18 mouse cellular contexts compared by ENCODE assay signal in genomic region chr1:184617853-184618454, GRCm38 (mm10).
DNase-seq lines count a peak whose midpoint lies in the region; ATAC-seq and TF ChIP-seq lines count a peak whose summit lies in the region.
"Had no signal": no experiment of that assay in that cellular context is flagged by ENCODE, and none has a peak within 500 bp of the region (broad histone marks: within the 10 kb centered on the region; RNA-seq: fewer than 3 reads in every experiment).

No protein-coding gene starts in this region.

- no peaks in the 10 kb centered on the region for H3K79me2 ChIP-seq in CH12.LX (replicated peaks; ENCODE audit: control insufficient read depth, extremely low read depth, insufficient read depth, poor library complexity, severe bottlenecking)

- no peaks in the 10 kb centered on the region for H3K4me1 ChIP-seq in kidney, adult 2 months (ENCODE audit: control insufficient read depth, insufficient read depth, low read length)
- H3K4me1 ChIP-seq in kidney, embryonic 14.5 days (ENCODE audit: control insufficient read depth, insufficient read depth, low read length) = no peaks in the 10 kb centered on the region
- H3K4me1 ChIP-seq in CH12.LX (ENCODE audit: control insufficient read depth in 1 of 2, insufficient read depth in 2 of 2) = peaks cover 5 to 33% of the 10 kb centered on the region in 2 experiments
- no peaks in the 10 kb centered on the region for H3K4me1 ChIP-seq in brown adipose tissue, adult 24 weeks (ENCODE audit: control insufficient read depth, insufficient read depth, insufficient read length, low read length)
- H3K4me1 ChIP-seq: embryonic facial prominence, embryonic 13.5 days; forebrain, embryonic 10.5 days; hindbrain, embryonic 10.5 days; limb, embryonic 13.5 days had no signal

- TF ChIP-seq CTCF in kidney, adult 2 months (conservative IDR thresholded peaks at IDR 0.05; ENCODE audit: insufficient read depth, insufficient read length, low read depth, low read length) = no peak
- TF ChIP-seq CTCF in CH12.LX (conservative IDR thresholded peaks at IDR 0.05 in 1 of 2, IDR thresholded peaks at IDR 0.05 in 1 of 2; ENCODE audit: low read depth in 2 of 2, low read length in 2 of 2) = no peak

- no peaks in the 10 kb centered on the region for H3K27me3 ChIP-seq in kidney, adult 2 months (replicated peaks; ENCODE audit: control insufficient read depth, insufficient read depth, low read length)
- H3K27me3 ChIP-seq in kidney, embryonic 14.5 days (ENCODE audit: control insufficient read depth, insufficient read depth, low read length) = no peaks in the 10 kb centered on the region
- H3K27me3 ChIP-seq in CH12.LX (replicated peaks) = no peaks in the 10 kb centered on the region
- H3K27me3 ChIP-seq: embryonic facial prominence, embryonic 13.5 days had no signal

- peak; percentile 21 for DNase-seq in kidney, adult 2 months
- DNase-seq in CH12.LX (ENCODE audit: extremely low read depth) = peak; percentile 36
- DNase-seq in frontal cortex, postnatal 25 days (ENCODE audit: low spot score in 2 of 2) = no peak
- DNase-seq: adrenal gland, postnatal 36 days; heart, adult 2 months; kidney, postnatal 10 days; lung, embryonic 14.5 days; thymus, postnatal 4 days had no signal

- no peak for TF ChIP-seq RAD21 in CH12.LX (IDR thresholded peaks at IDR 0.05; ENCODE audit: low read depth, low read length)

- no peak overlapping the region for H3K4me3 ChIP-seq in kidney, adult 2 months (ENCODE audit: insufficient read depth, low read depth, low read length)
- H3K4me3 ChIP-seq in kidney, embryonic 14.5 days (ENCODE audit: low read length) = no peak overlapping the region
- H3K4me3 ChIP-seq in CH12.LX (replicated peaks in 1 of 3; ENCODE audit: low read depth in 2 of 3, low read length in 2 of 3, poor library complexity in 1 of 3) = no peak overlapping the region
- no peak overlapping the region for H3K4me3 ChIP-seq in brown adipose tissue, adult 24 weeks (ENCODE audit: insufficient read depth, low read depth, low read length)
- H3K4me3 ChIP-seq: embryonic facial prominence, embryonic 13.5 days; forebrain, embryonic 10.5 days; heart, adult 2 months; hindbrain, embryonic 10.5 days; limb, embryonic 13.5 days had no signal

- in situ Hi-C loops in CH12.LX (cut with MboI; ENCODE audit: low pct_ligation_motif_present, low pct_unique_long_range_greater_than_20kb, low sequenced_read_pairs) = no loop called here

- no peak overlapping the region for H3K27ac ChIP-seq in kidney, adult 2 months (ENCODE audit: insufficient read depth, low read depth, low read length)
- H3K27ac ChIP-seq in kidney, embryonic 14.5 days (ENCODE audit: low read depth, low read length) = no peak overlapping the region
- H3K27ac ChIP-seq in CH12.LX (ENCODE audit: insufficient read depth, low read depth) = no peak overlapping the region
- H3K27ac ChIP-seq in brown adipose tissue, adult 24 weeks (replicated peaks; ENCODE audit: low read depth, low read length) = peak overlapping the region; percentile 59; the same call in 1 of the 2 replicates
- H3K27ac ChIP-seq: embryonic facial prominence, embryonic 13.5 days; forebrain, embryonic 10.5 days; heart, adult 2 months; hindbrain, embryonic 10.5 days; limb, embryonic 13.5 days had no signal

- no peak overlapping the region for H3K9ac ChIP-seq in kidney, embryonic 14.5 days (ENCODE audit: low read depth, low read length)
- no peak overlapping the region for H3K9ac ChIP-seq in CH12.LX (ENCODE audit: insufficient read depth, low read depth)
- H3K9ac ChIP-seq: embryonic facial prominence, embryonic 13.5 days; limb, embryonic 13.5 days; lung, embryonic 14.5 days had no signal

- 69% methylated on average over 8 of the region's 8 CpGs for WGBS in kidney, adult 2 months
- WGBS in kidney, embryonic 14.5 days = 73% methylated on average over 8 of the region's 8 CpGs

- no peak overlapping the region for H3K4me2 ChIP-seq in kidney, embryonic 14.5 days (replicated peaks; ENCODE audit: low read depth, low read length)
- H3K4me2 ChIP-seq in CH12.LX (ENCODE audit: insufficient read depth, low read depth, poor library complexity, severe bottlenecking) = no peak overlapping the region
- H3K4me2 ChIP-seq: embryonic facial prominence, embryonic 13.5 days; limb, embryonic 13.5 days; lung, embryonic 14.5 days; midbrain, embryonic 11.5 days had no signal

- H3K36me3 ChIP-seq in kidney, adult 2 months (ENCODE audit: control insufficient read depth, insufficient read depth, low read length) = no peaks in the 10 kb centered on the region
- H3K36me3 ChIP-seq in kidney, embryonic 14.5 days (ENCODE audit: control insufficient read depth, insufficient read depth, low read length) = no peaks in the 10 kb centered on the region
- H3K36me3 ChIP-seq in CH12.LX (replicated peaks in 1 of 2; ENCODE audit: control insufficient read depth in 1 of 2, insufficient read depth in 1 of 2, low read length in 1 of 2) = no peaks in the 10 kb centered on the region
- H3K36me3 ChIP-seq: embryonic facial prominence, embryonic 13.5 days; forebrain, embryonic 10.5 days; G1E; hindbrain, embryonic 10.5 days; limb, embryonic 13.5 days had no signal

- TF ChIP-seq EP300 in CH12.LX (IDR thresholded peaks at IDR 0.05; ENCODE audit: low read length) = peak; percentile 21; the same call in 1 of the 2 replicates

- no peak for ATAC-seq in kidney, embryonic 14.5 days (ENCODE audit: low FRiP score, low TSS enrichment)
- peak; percentile 84 for ATAC-seq in monocyte, adult 5-6 weeks (replicated peaks; ENCODE audit: insufficient number of reproducible peaks, low FRiP score, low TSS enrichment, poor library complexity, severe bottlenecking)
- ATAC-seq in frontal cortex, adult (ENCODE audit: low TSS enrichment) = no peak

- H3K9me3 ChIP-seq in kidney, embryonic 14.5 days (ENCODE audit: control insufficient read depth, low read length) = no peaks in the 10 kb centered on the region
- peaks cover 3% of the 10 kb centered on the region for H3K9me3 ChIP-seq in CH12.LX (replicated peaks; ENCODE audit: low read length)
- H3K9me3 ChIP-seq: embryonic facial prominence, embryonic 13.5 days; forebrain, embryonic 10.5 days; hindbrain, embryonic 10.5 days; limb, embryonic 13.5 days had no signal

- no peak for TF ChIP-seq POLR2A in kidney, adult 2 months (IDR thresholded peaks at IDR 0.05; ENCODE audit: low read depth, low read length)
- no peak for TF ChIP-seq POLR2A in CH12.LX (IDR thresholded peaks at IDR 0.05; ENCODE audit: low read depth, low read length)

- dilution Hi-C loops in CH12.LX (cut with MboI; ENCODE audit: extremely low pct_ligation_motif_present, extremely low pct_unique_long_range_greater_than_20kb, low sequenced_read_pairs) = no loop called here

TF ChIP-seq in CH12.LX, 34 proteins besides CTCF, POLR2A, EP300 and RAD21:
- TF ChIP-seq JUN (IDR thresholded peaks at IDR 0.05; ENCODE audit: insufficient read depth, low read depth, low read length) = peak; percentile 55; the same call in 1 of the 2 replicates
- 0 out of 2 replicates have a peak, but pooled peaks have one; percentile 41 for TF ChIP-seq MAFK (IDR thresholded peaks at IDR 0.05; ENCODE audit: insufficient replicate concordance, low read length)
- TF ChIP-seq JUND (conservative IDR thresholded peaks at IDR 0.05; ENCODE audit: low read depth, low read length) = 0 out of 2 replicates have a peak, but pooled peaks have one; percentile 31
- 0 out of 2 replicates have a peak, but pooled peaks have one; percentile 8 for TF ChIP-seq BHLHE40 (IDR thresholded peaks at IDR 0.05; ENCODE audit: low read depth, low read length)
- TF ChIP-seq CHD2 (IDR thresholded peaks at IDR 0.05; ENCODE audit: low read length) = peak; percentile 21; the same call in 1 of the 2 replicates
- TF ChIP-seq ZNF384 (IDR thresholded peaks at IDR 0.05; ENCODE audit: low read depth, low read length) = 0 out of 2 replicates have a peak, but pooled peaks have one; percentile 12
- no peak for TF ChIP-seq PAX5 (IDR thresholded peaks at IDR 0.05; ENCODE audit: low read length)
- TF ChIP-seq RCOR1 (conservative IDR thresholded peaks at IDR 0.05; ENCODE audit: low read depth, low read length) = no peak
- TF ChIP-seq SIN3A (IDR thresholded peaks at IDR 0.05; ENCODE audit: low read length) = no peak
- TF ChIP-seq ZMIZ1 (IDR thresholded peaks at IDR 0.05; ENCODE audit: low read depth, low read length) = no peak
- TF ChIP-seq KAT2A (IDR thresholded peaks at IDR 0.05; ENCODE audit: insufficient replicate concordance, low read length) = no peak
- TF ChIP-seq MYC (IDR thresholded peaks at IDR 0.05; ENCODE audit: low read depth, low read length) = no peak

Comparison
In these comparisons a context has a peak if more than half of its experiments do, and no peak if none do; other contexts are left out.
1. DNase-seq: peak in kidney, adult 2 months (single experiment) and CH12.LX (single experiment); none in frontal cortex, postnatal 25 days (0 of 2).